Mouse (Mus musculus) kidney, adult 18-20 months (tissue): ENCODE data around the gene Drap1.

Experiments
- DNase-seq: peaks from one replicate; pipeline ENCODE4 v3.0.0; 2021

Drap1 gene

DNA sequence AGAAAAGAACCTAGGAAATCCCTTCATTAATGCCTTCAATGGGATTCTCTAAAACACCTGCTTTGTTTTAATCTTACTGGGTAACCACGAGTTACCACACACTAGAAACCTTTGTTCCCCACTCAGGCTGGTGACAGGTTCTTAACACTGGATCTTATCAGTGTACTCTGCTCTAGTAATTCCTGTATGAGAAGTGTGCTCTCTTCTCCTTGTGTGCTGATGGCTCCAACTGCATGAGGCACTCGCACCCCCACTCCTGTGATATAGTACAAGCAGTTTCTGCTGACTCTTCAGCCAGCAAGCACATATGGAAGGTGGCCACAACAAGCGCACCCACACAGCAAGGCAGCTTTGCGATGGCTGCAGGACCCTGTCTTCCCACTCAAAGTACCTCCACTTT is 50.6 kb downstream of the Drap1 start:
- DNase-seq, result no peak
